Mouse (Mus musculus) gastrocnemius, postnatal 4 days (tissue): ENCODE measurements at regions not wholly inside any gene's neighbourhood (a gene's known extent, or its start where the extent isn't known, plus 50 kb on each side); places are given as distances from the start of the nearest gene placed in this dataset.

ENCODE experiments used
- DNase-seq, 2 experiments: peaks; one replicate each; pipeline ENCODE4 v3.0.0; 2021 to 2022; ENCODE audit warnings: low spot score in 2 of 2, mixed read lengths in 2 of 2

- DNase-seq: no peak
These were observed 101.7 kb upstream of the Slc13a1 start for GRCm38 (mm10) chr6:24269633-24270032.

GRCm38 (mm10) chr6:24263796-24264195 is 95.9 kb upstream of the Slc13a1 start:
- no peak for DNase-seq

- no peak for DNase-seq
These were observed 94.7 kb upstream of the Slc13a1 start for GRCm38 (mm10) chr6:24262578-24262977.

GRCm38 (mm10) chr6:24245591-24245990 is 77.7 kb upstream of the Slc13a1 start:
- no peak for DNase-seq

- DNase-seq: no peak
These were observed 70.6 kb upstream of the Slc13a1 start for GRCm38 (mm10) chr6:24238541-24238940.

GRCm38 (mm10) chr6:24238054-24238453 is 70.2 kb upstream of the Slc13a1 start:
- DNase-seq: no peak

- no peak for DNase-seq
These were observed 65.7 kb upstream of the Slc13a1 start for GRCm38 (mm10) chr6:24233626-24234025.

GRCm38 (mm10) chr6:24220589-24220988 is 52.7 kb upstream of the Slc13a1 start:
- no peak for DNase-seq

- DNase-seq: no peak
These were observed 52.1 kb upstream of the Slc13a1 start for GRCm38 (mm10) chr6:24219882-24220522.
